Mouse (Mus musculus): ENCODE measurements around the gene Apaf1. TPM values are rescaled to one million over a fixed set of nuclear protein-coding genes. Genes with fewer than 3 reads are reported as not detected.

The Apaf1 gene
- polyA plus RNA-seq, 1 experiment from 2014 or later, result 18.3 TPM

GRCm38 (mm10) chr10:90940521-90941520 is 141.7 kb downstream of the Apaf1 start:
- WGBS, result 71% methylated on average over 15 of the region's 15 CpGs
- no peaks in the 10 kb centered on the region for H3K9me3 ChIP-seq
- H3K27me3 ChIP-seq (replicated peaks), result no peaks in the 10 kb centered on the region
- no peak overlapping the region for H3K4me3 ChIP-seq (replicated peaks)
- H3K4me1 ChIP-seq, result no peaks in the 10 kb centered on the region
- H3K9ac ChIP-seq, result no peak overlapping the region
- H3K27ac ChIP-seq, result no peak overlapping the region
- no peak overlapping the region for H3K4me2 ChIP-seq
- H3K36me3 ChIP-seq, result no peaks in the 10 kb centered on the region
- ATAC-seq (ENCODE audit: insufficient read depth, low FRiP score, low read depth), result no peak

Other genes starting within 250 kb of the Apaf1 start
- gene Ikbip, start 170 bp upstream of the Apaf1 start, polyA plus RNA-seq (2015; fragmentation: Nextera tagmentation; extraction: Ambion mirVana), result 45.2 and 51.8 TPM in 2 replicates
- gene Slc25a3, start 41.3 kb upstream of the Apaf1 start, polyA plus RNA-seq (2015; fragmentation: Nextera tagmentation; extraction: Ambion mirVana), result 440 and 482 TPM in 2 replicates
- gene Tmpo, start 98.5 kb upstream of the Apaf1 start, polyA plus RNA-seq (2015; fragmentation: Nextera tagmentation; extraction: Ambion mirVana), result 196 and 217 TPM in 2 replicates